Mouse (Mus musculus) thymus, postnatal 25 days (tissue): ENCODE results near the gene Dcaf15.

Experiments used
- DNase-seq: peaks from one replicate; pipeline ENCODE4 v3.0.0; 2022

Dcaf15 gene

DNA sequence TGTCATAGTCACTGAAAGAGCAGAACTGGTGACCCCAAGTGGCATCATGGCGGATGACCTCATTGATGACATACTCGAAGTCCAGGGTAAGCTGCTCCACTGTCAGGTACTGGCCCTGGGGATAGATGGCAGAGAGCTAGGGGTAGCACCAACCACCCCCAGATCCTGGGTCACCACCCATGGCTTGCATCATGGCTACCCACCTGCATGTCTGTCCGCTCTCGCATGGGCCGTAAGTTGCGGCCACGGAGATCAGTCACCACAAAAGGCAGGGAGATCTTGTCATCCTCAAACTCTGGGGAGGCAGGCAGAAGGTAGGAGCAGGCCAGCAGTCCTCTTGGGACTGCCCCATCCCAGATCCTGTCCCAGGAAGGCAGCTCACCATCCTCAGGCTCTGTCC is 6.2 kb downstream of the Dcaf15 start:
- DNase-seq, result no peak

DNA sequence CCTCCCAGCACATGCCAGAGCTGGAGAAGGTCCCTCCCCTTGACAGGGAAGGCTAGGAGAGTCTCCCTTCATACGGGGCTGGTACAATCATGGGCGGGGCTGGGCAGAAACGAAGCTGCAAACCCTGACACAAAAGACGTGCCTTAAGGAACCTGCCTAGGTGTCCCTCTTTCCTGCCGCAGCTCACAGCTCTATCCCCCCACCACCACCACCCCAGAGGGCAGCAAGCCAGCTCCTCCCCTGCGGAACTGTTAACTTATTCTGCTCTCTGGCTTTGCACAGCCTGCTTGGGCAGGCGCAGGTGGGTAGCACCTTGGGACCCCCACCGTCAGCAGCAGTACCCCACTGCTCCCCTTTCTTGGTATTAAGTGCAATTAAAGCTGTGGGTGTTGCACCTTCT is 8.5 kb downstream of the Dcaf15 start:
- no peak for DNase-seq

GRCm38 (mm10) chr8:84090585-84090984 is 14.0 kb downstream of the Dcaf15 start:
- DNase-seq, result no peak

DNA sequence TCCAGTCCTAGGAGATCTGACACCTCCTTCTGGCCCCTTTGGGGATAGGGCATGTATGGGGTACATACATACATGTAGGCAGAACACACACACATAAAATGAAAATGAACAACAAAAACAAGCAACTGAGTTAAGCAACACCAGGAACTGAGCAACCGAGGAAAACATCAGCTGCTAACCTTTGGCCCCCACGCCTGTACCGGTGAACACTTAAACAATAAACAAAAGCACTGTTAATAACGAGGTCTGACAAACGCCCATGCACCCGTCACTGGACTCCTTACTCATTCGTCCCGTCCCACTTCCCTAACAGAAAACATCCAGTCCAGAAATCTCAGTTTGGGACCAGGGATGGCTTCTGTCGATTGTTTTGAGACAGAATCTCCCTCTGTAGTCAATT is 15.3 kb downstream of the Dcaf15 start:
- DNase-seq, result no peak

DNA sequence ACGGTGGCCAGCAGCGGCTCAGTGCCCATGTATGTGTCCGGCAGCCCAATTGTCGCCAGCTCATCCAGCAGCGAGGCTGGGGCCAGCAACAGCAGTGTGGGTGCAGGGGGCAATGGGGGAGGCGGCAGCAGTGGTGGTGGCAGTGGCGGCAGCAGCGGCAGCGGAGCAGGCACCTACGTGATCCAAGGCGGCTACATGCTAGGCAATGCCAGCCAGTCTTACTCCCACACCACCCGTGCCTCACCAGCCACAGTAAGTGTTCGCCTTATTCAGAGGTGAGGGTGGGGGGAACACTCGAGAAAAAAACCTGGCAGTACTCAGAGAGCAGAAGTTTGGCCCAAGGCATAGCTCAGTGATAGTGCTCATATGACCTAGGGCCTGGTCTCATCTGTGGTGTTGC is 16.7 kb downstream of the Dcaf15 start:
- DNase-seq, result no peak

GRCm38 (mm10) chr8:84087156-84087555 is 17.4 kb downstream of the Dcaf15 start:
- DNase-seq, result no peak

- DNase-seq, result no peak
These were observed 20.0 kb downstream of the Dcaf15 start for GRCm38 (mm10) chr8:84084341-84085115.

DNA sequence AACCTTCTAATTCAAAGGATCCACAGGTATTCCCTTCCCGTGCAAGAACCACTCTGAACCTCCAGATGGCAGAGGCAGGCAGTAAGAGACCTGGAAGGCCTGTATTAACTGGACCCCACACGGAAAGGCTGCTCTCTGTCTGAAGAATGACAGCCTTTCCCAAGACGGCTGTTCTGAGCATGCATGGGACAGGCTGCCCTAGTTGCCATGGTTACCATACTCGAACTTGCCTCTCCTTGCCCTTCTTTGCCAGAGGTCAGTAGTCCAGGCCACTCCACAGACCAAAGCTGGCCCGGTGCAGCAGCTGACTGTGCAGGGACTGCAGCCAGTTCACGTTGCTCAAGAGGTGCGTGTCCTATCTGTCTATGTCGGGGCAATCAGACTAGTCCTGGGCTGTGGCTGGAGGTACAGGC is 20.7 kb downstream of the Dcaf15 start:
- DNase-seq, result no peak

- DNase-seq, result no peak
These were observed 25.4 kb downstream of the Dcaf15 start for GRCm38 (mm10) chr8:84079206-84079605.

GRCm38 (mm10) chr8:84076849-84077248 is 27.7 kb downstream of the Dcaf15 start:
- DNase-seq, result no peak

DNA sequence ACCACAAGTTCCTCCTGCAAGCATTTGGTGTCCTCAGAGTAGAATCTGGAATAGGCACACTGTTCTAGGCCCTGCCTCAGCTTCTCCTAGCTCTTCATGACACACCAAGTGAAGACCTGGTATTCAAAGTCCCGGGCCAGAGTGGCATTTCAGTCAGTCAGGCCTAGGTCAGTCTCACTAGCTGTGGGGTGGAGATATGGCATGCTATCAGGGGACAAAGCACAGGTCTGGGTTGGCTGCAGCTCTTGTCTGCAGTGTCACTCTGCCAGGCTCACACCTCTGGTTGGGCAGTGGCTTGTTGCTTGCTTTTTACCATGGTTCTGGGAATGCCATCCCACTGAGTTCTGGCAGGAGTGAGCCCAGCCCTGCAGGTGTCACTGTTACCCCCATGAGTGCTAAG is 28.2 kb downstream of the Dcaf15 start:
- no peak for DNase-seq

DNA sequence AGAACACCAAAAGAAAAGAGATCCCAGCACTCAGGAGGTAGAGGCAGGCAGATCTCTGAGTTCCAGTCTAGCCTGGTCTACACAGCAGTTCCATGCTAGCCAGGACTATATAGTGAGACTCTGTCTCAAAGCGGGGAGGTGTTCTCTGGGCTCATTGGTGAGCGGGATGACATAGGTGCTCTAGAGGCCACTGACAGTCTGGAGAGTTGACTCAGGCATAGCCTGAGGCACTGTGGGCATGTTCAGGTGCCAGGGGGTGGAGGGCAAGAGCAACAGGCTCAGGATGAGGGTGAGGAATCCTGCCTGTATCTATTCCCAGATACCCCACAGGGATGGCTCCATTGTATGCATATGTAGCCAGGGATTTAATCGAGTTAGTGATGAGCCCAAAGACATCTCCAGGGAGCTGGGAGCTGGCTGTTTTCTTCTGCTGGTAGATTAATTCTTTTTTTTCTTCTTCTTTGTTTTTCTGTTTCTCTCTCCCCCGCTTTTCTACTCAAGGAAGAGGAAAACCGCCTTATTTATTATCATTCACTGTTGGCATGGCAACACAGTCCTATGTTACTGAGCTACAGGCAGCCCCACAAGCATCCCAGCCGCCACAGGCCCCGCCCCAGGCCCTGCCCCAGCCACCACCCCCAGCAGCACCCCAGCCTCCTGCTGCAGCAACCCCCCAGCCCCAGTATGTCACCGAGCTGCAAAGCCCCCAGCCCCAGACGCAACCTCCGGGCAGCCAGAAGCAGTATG is 31.2 kb downstream of the Dcaf15 start:
- no peak for DNase-seq

DNA sequence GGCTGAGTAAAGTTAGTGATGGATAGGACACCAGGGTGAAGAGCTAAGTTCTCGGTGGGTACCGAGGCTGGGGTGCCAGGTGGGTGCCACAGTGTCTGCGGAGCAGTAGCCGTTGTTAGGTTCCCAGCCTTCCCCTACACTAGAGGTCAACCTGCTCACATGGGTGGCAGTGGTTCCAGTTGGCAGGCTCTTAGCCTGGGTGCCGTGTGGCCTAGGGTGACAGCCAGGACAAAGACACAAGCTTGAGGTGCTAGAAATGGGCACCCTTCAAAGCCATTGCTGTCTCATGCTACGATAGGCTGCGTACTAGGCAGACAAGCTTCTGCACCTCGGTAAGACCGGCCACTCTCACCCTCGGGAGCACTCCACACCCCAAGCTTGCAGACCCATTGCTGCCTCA is 32.2 kb downstream of the Dcaf15 start:
- DNase-seq, result no peak

GRCm38 (mm10) chr8:84071921-84072320 is 32.6 kb downstream of the Dcaf15 start:
- no peak for DNase-seq

GRCm38 (mm10) chr8:84070667-84071066 is 33.9 kb downstream of the Dcaf15 start:
- no peak for DNase-seq

DNA sequence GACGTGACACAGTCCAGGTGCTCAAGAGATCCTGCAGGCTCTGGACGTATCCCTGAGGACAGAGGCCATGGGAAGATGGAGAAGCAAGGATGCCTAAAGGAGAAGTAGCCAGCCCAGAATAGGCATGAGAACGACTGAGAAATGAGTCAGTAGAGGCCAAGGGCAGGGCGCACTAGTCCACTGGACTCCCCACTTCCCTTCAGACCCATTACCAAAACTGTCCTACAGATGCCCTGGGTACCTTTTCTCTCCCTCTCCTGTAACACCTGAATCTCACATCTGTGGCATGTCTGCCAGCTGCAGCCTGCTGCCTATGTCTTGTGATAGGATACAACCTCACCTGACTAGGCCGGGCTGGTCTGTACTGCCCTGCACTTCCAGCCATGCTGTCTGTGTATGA is 34.3 kb downstream of the Dcaf15 start:
- DNase-seq, result no peak

GRCm38 (mm10) chr8:84069750-84070149 is 34.8 kb downstream of the Dcaf15 start:
- DNase-seq, result no peak

DNA sequence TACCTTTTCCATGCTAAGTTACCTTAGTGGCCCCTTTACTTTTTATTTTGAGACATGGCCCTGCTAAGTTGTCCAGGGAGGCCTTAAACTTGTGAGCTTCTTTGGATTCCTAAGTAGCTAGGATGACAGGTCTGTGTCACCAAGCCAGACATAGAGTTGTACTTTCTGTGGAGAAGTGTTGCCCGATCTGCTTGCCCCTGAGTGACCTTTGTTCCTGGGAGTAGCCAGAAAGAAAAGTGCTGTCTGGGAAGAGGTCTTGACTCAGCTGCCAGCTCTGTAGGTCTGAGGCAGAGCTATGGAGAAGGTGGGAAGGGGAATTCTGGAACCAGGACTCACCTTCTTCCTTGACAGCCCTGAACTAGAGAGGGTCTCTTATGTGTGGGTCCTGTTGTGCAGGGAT is 35.4 kb downstream of the Dcaf15 start:
- no peak for DNase-seq

GRCm38 (mm10) chr8:84068316-84069035 is 36.1 kb downstream of the Dcaf15 start:
- no peak for DNase-seq

GRCm38 (mm10) chr8:84067911-84068310 is 36.7 kb downstream of the Dcaf15 start:
- no peak for DNase-seq

GRCm38 (mm10) chr8:84067047-84067573 is 37.5 kb downstream of the Dcaf15 start:
- peak; percentile 99 for DNase-seq

- DNase-seq, result peak; percentile 97
These were observed 38.2 kb downstream of the Dcaf15 start, which contains the start of gene Rfx1 for GRCm38 (mm10) chr8:84066291-84066930. Gene Rfx1, plus strand, starts transcription at chr8:84066834.
